Mouse (Mus musculus) forebrain, embryonic 11.5 days (tissue): ENCODE measurements around the gene Agbl4. TPM values are rescaled to one million over a fixed set of nuclear protein-coding genes. Genes with fewer than 3 reads are reported as not detected.

Experiments used
- ATAC-seq: fragments of 200-750 bp; cut with Nextera tagmentation; replicated peaks from 2 replicates; pipeline ENCODE4 v1.8.0; 2017; ENCODE audit warnings: moderate TSS enrichment; ENCODE audit not compliant: low FRiP score
- DNase-seq: peaks from one replicate; pipeline ENCODE4 v3.0.0-alpha.2; 2017; ENCODE audit warnings: low spot score
- H3K27ac ChIP-seq: fragments of 300-500 bp; sonication (generic); 2 replicates; pipeline ENCODE4 v1.5.1; 2014; ENCODE audit warnings: low read depth, low read length
- H3K27me3 ChIP-seq: fragments of 300-500 bp; sonication (generic); 2 replicates; pipeline ENCODE4 v1.6.1; 2014; ENCODE audit warnings: mild to moderate bottlenecking, low read length, mixed read lengths; ENCODE audit not compliant: control insufficient read depth, insufficient read depth
- H3K36me3 ChIP-seq: fragments of 300-500 bp; sonication (generic); 2 replicates; pipeline ENCODE4 v1.6.1; 2014; ENCODE audit warnings: mild to moderate bottlenecking, low read length, moderate library complexity, mixed read lengths; ENCODE audit not compliant: control insufficient read depth, insufficient read depth
- H3K4me1 ChIP-seq: fragments of 300-500 bp; sonication (generic); replicated peaks from 2 replicates; pipeline ENCODE4 v1.6.1; 2014; ENCODE audit warnings: low read length, mixed read lengths; ENCODE audit not compliant: control insufficient read depth, insufficient read depth
- H3K4me2 ChIP-seq: fragments of 300-500 bp; sonication (generic); 2 replicates; pipeline ENCODE4 v1.6.1; 2014; ENCODE audit warnings: low read depth, mild to moderate bottlenecking, low read length, moderate library complexity, mixed read lengths; ENCODE audit not compliant: severe bottlenecking
- H3K4me3 ChIP-seq: fragments of 300-500 bp; sonication (generic); 2 replicates; pipeline ENCODE4 v1.5.1; 2014; ENCODE audit warnings: low read depth, low read length
- H3K9ac ChIP-seq: fragments of 300-500 bp; sonication (generic); 2 replicates; pipeline ENCODE4 v1.6.1; 2014; ENCODE audit warnings: low read length
- H3K9me3 ChIP-seq: fragments of 300-500 bp; sonication (generic); 2 replicates; pipeline ENCODE4 v1.6.1; 2016; ENCODE audit warnings: low read length, mixed read lengths; ENCODE audit not compliant: control insufficient read depth
- WGBS: fragments of 180-500 bp; shearing (Covaris S2); extraction: QIAGEN DNeasy Blood & Tissue Kit; methylation state at CpG from one replicate; pipeline ENCODE4 v1.1.7; 2014; 5-methylcytosine and 5-hydroxymethylcytosine counted together
- polyA plus RNA-seq: library from polyadenylated mRNA; unstranded; fragments of >200 nt; fragmentation: Nextera tagmentation; extraction: Ambion mirVana; gene quantifications from 2 replicates; pipeline ENCODE4 v1.2.1, GENCODE M21; 2014

Gene Agbl4
- polyA plus RNA-seq, 1 experiment from 2014 or later = 1.1 TPM

GRCm38 (mm10) chr4:111473014-111473413, 1075.6 kb downstream of the Agbl4 start:
- Histone ChIP-seq H3K4me1 (peaks cover 3% of the 10 kb centered on the region; the same call in 1 of the 2 replicates), H3K36me3 (no peaks in the 10 kb centered on the region), H3K9ac (no peak overlapping the region), H3K27me3 (no peaks in the 10 kb centered on the region), H3K27ac (no peak overlapping the region), H3K4me2 (no peak overlapping the region), H3K4me3 (no peak overlapping the region), H3K9me3 (no peaks in the 10 kb centered on the region)
- 96% methylated on average over 1 of the region's 1 CpGs for WGBS
- ATAC-seq (no peak), DNase-seq (no peak)

GRCm38 (mm10) chr4:111475374-111475971, 1078.0 kb downstream of the Agbl4 start:
- ATAC-seq (no peak), DNase-seq (no peak)
- Histone ChIP-seq H3K4me1 (peaks cover 6% of the 10 kb centered on the region; the same call in 1 of the 2 replicates), H3K27me3 (no peaks in the 10 kb centered on the region), H3K9ac (no peak overlapping the region), H3K27ac (no peak overlapping the region), H3K4me3 (no peak overlapping the region), H3K4me2 (no peak overlapping the region), H3K36me3 (no peaks in the 10 kb centered on the region), H3K9me3 (no peaks in the 10 kb centered on the region)
- 64% methylated on average over 10 of the region's 10 CpGs for WGBS

GRCm38 (mm10) chr4:111477507-111477906, 1080.0 kb downstream of the Agbl4 start:
- 0 out of 2 replicates have a peak, but pooled peaks have one; percentile 45 for ATAC-seq
- Histone ChIP-seq H3K36me3 (no peaks in the 10 kb centered on the region), H3K4me3 (no peak overlapping the region), H3K27ac (no peak overlapping the region), H3K9me3 (no peaks in the 10 kb centered on the region), H3K4me2 (no peak overlapping the region), H3K27me3 (no peaks in the 10 kb centered on the region), H3K4me1 (peaks cover 6% of the 10 kb centered on the region; the same call in 1 of the 2 replicates), H3K9ac (no peak overlapping the region)
- WGBS = 24% methylated on average over 4 of the region's 4 CpGs
- no peak for DNase-seq

GRCm38 (mm10) chr4:111483499-111483898, 1086.0 kb downstream of the Agbl4 start:
- H3K27me3 ChIP-seq = no peaks in the 10 kb centered on the region
- no peak overlapping the region for H3K9ac ChIP-seq
- H3K27ac ChIP-seq = no peak overlapping the region
- WGBS = 91% methylated on average over 5 of the region's 5 CpGs
- no peaks in the 10 kb centered on the region for H3K36me3 ChIP-seq
- ATAC-seq (no peak), DNase-seq (no peak)
- H3K4me3 ChIP-seq = no peak overlapping the region
- H3K4me2 ChIP-seq = no peak overlapping the region
- H3K9me3 ChIP-seq = no peaks in the 10 kb centered on the region
- H3K4me1 ChIP-seq = peaks cover 3% of the 10 kb centered on the region; the same call in 1 of the 2 replicates

- H3K9me3 ChIP-seq = no peaks in the 10 kb centered on the region
- WGBS = 79% methylated on average over 5 of the region's 5 CpGs
- DNase-seq (no peak), ATAC-seq (no peak)
- no peaks in the 10 kb centered on the region for H3K27me3 ChIP-seq
- no peaks in the 10 kb centered on the region for H3K4me1 ChIP-seq
- no peak overlapping the region for H3K9ac ChIP-seq
- no peak overlapping the region for H3K27ac ChIP-seq
- H3K4me2 ChIP-seq = no peak overlapping the region
- no peaks in the 10 kb centered on the region for H3K36me3 ChIP-seq
- H3K4me3 ChIP-seq = no peak overlapping the region
Measured at GRCm38 (mm10) chr4:111485189-111485588, 1087.7 kb downstream of the Agbl4 start.

GRCm38 (mm10) chr4:111486187-111486586, 1088.7 kb downstream of the Agbl4 start:
- ATAC-seq (no peak), DNase-seq (no peak)
- WGBS = 76% methylated on average over 5 of the region's 5 CpGs
- Histone ChIP-seq H3K36me3 (no peaks in the 10 kb centered on the region), H3K9me3 (no peaks in the 10 kb centered on the region), H3K4me1 (no peaks in the 10 kb centered on the region), H3K27me3 (no peaks in the 10 kb centered on the region), H3K4me2 (no peak overlapping the region), H3K27ac (no peak overlapping the region), H3K9ac (no peak overlapping the region), H3K4me3 (no peak overlapping the region)

- Histone ChIP-seq H3K4me3 (no peak overlapping the region), H3K9me3 (no peaks in the 10 kb centered on the region), H3K27ac (no peak overlapping the region), H3K27me3 (no peaks in the 10 kb centered on the region), H3K4me2 (no peak overlapping the region), H3K9ac (no peak overlapping the region), H3K36me3 (no peaks in the 10 kb centered on the region), H3K4me1 (no peaks in the 10 kb centered on the region)
- 89% methylated on average over 4 of the region's 4 CpGs for WGBS
- DNase-seq (no peak), ATAC-seq (peak; percentile 33)
Measured at GRCm38 (mm10) chr4:111487233-111487843, 1089.9 kb downstream of the Agbl4 start.

- H3K4me2 ChIP-seq = no peak overlapping the region
- no peak overlapping the region for H3K4me3 ChIP-seq
- no peak overlapping the region for H3K9ac ChIP-seq
- DNase-seq (no peak), ATAC-seq (0 out of 2 replicates have a peak, but pooled peaks have one; percentile 16)
- no peaks in the 10 kb centered on the region for H3K36me3 ChIP-seq
- H3K9me3 ChIP-seq = no peaks in the 10 kb centered on the region
- H3K27me3 ChIP-seq = no peaks in the 10 kb centered on the region
- H3K4me1 ChIP-seq = no peaks in the 10 kb centered on the region
- 60% methylated on average over 5 of the region's 5 CpGs for WGBS
- H3K27ac ChIP-seq = no peak overlapping the region
Measured at GRCm38 (mm10) chr4:111493750-111494404, 1096.4 kb downstream of the Agbl4 start.
